Mouse (Mus musculus): ENCODE results near the gene Ccdc159.
A peak's percentile ranks its signal among the peaks of the same experiment; 100 is the strongest.

Gene Ccdc159

GRCm38 (mm10) chr9:21962010-21962409 lies 34.7 kb downstream of the Ccdc159 start:
- DNase-seq, result no peak

GRCm38 (mm10) chr9:21962416-21963059 lies 35.3 kb downstream of the Ccdc159 start:
- DNase-seq, result peak; percentile 48

GRCm38 (mm10) chr9:21963417-21963816 lies 36.1 kb downstream of the Ccdc159 start, which contains the start of gene Epor:
TSS of gene Epor (minus strand) at chr9:21963506.
- peak; percentile 46 for DNase-seq

DNA sequence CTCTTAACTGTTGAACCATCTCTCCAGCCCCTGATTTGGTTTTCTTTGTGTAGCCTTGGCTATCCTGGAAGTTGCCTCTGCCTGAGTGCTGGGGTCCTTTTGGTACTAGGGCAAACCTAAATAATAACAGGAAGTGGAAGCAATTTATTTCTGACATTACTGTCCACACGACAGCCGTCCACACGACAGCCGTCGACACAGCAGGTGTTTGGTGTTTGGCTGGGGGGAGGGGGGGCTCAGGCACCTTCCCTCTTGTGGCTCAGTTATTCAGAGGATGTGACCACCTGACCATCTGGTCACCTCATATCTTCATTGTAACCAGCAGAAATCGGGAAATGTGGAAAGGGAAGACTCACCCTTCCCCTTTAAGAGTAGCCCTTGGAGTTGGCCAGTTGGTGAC lies 41.6 kb downstream of the Ccdc159 start:
- no peak for DNase-seq

GRCm38 (mm10) chr9:21969304-21969703 lies 42.0 kb downstream of the Ccdc159 start:
- DNase-seq, result no peak

GRCm38 (mm10) chr9:21976626-21977175 lies 49.4 kb downstream of the Ccdc159 start:
- DNase-seq, result no peak

DNA sequence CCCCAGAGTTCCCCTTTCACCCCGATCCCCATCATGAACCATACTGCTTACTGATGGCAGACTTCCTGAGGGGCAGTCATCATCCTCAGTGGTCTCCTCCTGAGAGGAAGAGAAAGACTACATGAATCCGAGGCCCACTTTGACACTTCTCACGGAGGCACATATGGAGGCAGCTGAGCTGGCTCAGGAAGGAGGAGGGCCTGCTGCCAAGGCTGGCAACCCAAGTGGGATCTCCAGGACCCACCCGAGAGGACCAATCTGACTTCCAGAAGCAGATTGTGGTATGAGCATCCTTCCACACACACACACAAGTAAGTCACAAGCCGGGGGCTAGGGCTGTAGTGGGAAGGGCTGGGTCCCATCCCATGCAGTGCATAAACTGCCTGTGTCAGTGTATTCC lies 50.1 kb downstream of the Ccdc159 start:
- DNase-seq, result no peak

- peak; percentile 54 for DNase-seq
Measured at GRCm38 (mm10) chr9:21977972-21978371, 50.7 kb downstream of the Ccdc159 start.

GRCm38 (mm10) chr9:21978398-21979128 lies 51.3 kb downstream of the Ccdc159 start:
- DNase-seq, result peak; percentile 28

- no peak for DNase-seq
Measured at GRCm38 (mm10) chr9:21983911-21984310, 56.6 kb downstream of the Ccdc159 start.

Measured in kidney, adult 18-20 months (tissue).